Mouse (Mus musculus) embryonic facial prominence, embryonic 11.5 days (tissue): ENCODE measurements around the gene Nampt. TPM values are rescaled to one million over a fixed set of nuclear protein-coding genes. Genes with fewer than 3 reads are reported as not detected.

Experiments
- ATAC-seq: fragments of 200-750 bp; cut with Nextera tagmentation; replicated peaks from 2 replicates; pipeline ENCODE4 v1.8.0; 2017; ENCODE audit warnings: low read depth; ENCODE audit not compliant: insufficient number of reproducible peaks, low FRiP score, low TSS enrichment
- DNase-seq: peaks from one replicate; pipeline ENCODE4 v3.0.0-alpha.2; 2015; ENCODE audit warnings: low spot score
- H3K27ac ChIP-seq: fragments of 300-500 bp; sonication (generic); replicated peaks from 2 replicates; pipeline ENCODE4 v1.5.1; 2014; ENCODE audit warnings: mild to moderate bottlenecking, low read depth, low read length, control low read depth
- H3K27me3 ChIP-seq: fragments of 300-500 bp; sonication (generic); 2 replicates; pipeline ENCODE4 v1.6.1; 2014; ENCODE audit warnings: mild to moderate bottlenecking, low read length, moderate library complexity, mixed read lengths; ENCODE audit not compliant: control insufficient read depth, insufficient read depth
- H3K36me3 ChIP-seq: fragments of 300-500 bp; sonication (generic); replicated peaks from 2 replicates; pipeline ENCODE4 v1.6.1; 2014; ENCODE audit warnings: low read depth, mild to moderate bottlenecking, low read length, moderate library complexity, mixed read lengths; ENCODE audit not compliant: control insufficient read depth, insufficient read depth
- H3K4me1 ChIP-seq: fragments of 300-500 bp; sonication (generic); 2 replicates; pipeline ENCODE4 v1.6.1; 2014; ENCODE audit warnings: low read length, mixed read lengths; ENCODE audit not compliant: control insufficient read depth, insufficient read depth
- H3K4me2 ChIP-seq: fragments of 300-500 bp; sonication (generic); 2 replicates; pipeline ENCODE4 v1.6.1; 2014; ENCODE audit warnings: low read depth, mild to moderate bottlenecking, control low read depth, low read length, moderate library complexity
- H3K4me3 ChIP-seq: fragments of 300-500 bp; sonication (generic); 2 replicates; pipeline ENCODE4 v1.5.1; 2014; ENCODE audit warnings: low read depth, low read length, control low read depth
- H3K9ac ChIP-seq: fragments of 300-500 bp; sonication (generic); replicated peaks from 2 replicates; pipeline ENCODE4 v1.6.1; 2014; ENCODE audit warnings: mild to moderate bottlenecking, control low read depth, low read length
- H3K9me3 ChIP-seq: fragments of 300-500 bp; sonication (generic); replicated peaks from 2 replicates; pipeline ENCODE4 v1.6.1; 2016; ENCODE audit warnings: mild to moderate bottlenecking, low read length, inconsistent platforms, mixed read lengths; ENCODE audit not compliant: control insufficient read depth
- WGBS: fragments of 180-500 bp; shearing (Covaris S2); extraction: QIAGEN DNeasy Blood & Tissue Kit; methylation state at CpG from one replicate; pipeline ENCODE4 v1.1.7; 2014; 5-methylcytosine and 5-hydroxymethylcytosine counted together
- polyA plus RNA-seq: library from polyadenylated mRNA; unstranded; fragments of >200 nt; fragmentation: Nextera tagmentation; extraction: Ambion mirVana; gene quantifications from 2 replicates; pipeline ENCODE4 v1.2.1, GENCODE M21; 2014

The Nampt gene
- 39.6 and 39.8 TPM in 2 replicates for polyA plus RNA-seq

DNA sequence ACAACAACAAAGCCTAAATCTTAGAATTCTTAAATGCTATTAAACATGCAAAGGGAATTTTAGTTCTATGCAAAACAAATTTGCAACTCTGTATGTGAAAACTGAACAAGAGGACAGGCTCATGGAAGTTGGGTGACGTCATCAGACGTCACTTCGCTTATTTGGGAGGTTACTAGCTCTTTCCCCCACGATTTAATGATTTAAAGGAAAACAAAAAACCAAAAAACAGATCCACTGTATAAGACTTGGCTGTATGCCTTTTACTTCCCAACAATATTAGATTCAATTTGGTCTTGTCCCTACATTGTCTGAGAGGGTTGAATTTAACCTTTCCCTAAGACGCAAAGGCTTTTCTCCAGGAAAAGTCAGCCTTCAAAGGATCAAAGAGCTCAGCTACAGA lies at the start of gene Nampt:
Nampt (plus strand) TSS at position 130 of the 400 bp plus-strand sequence.
- WGBS, result 10% methylated on average over 5 of the region's 5 CpGs
- Histone ChIP-seq H3K4me2 (peak within 1 kb of the TSS; percentile 39), H3K27ac (peak within 1 kb of the TSS; percentile 91)

DNA sequence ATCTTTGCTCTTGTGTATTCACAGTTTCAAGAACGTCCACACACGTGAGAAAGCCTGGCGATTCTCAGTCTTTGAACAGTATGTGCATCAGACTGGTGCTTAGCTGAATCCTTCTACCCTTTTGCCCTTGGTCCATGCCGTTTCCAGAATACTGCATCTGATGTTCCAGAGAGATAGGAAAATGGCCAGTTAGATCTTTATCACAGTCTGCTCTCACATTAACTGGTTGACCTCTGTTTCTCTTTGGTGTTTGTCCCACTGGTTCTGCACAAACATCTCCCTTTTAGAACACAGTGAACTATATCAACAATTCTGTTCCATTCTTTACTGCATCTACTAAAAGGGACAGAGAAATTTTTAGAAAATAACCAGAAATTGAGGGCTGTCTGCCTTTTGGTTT lies 48.6 kb upstream of the Nampt start:
- H3K9ac ChIP-seq, result no peak overlapping the region
- no peak overlapping the region for H3K27ac ChIP-seq
- DNase-seq (no peak), ATAC-seq (no peak)
- no peaks in the 10 kb centered on the region for H3K4me1 ChIP-seq
- no peak overlapping the region for H3K4me3 ChIP-seq
- H3K36me3 ChIP-seq, result no peaks in the 10 kb centered on the region
- H3K9me3 ChIP-seq, result no peaks in the 10 kb centered on the region
- WGBS, result 83% methylated on average over 4 of the region's 4 CpGs
- H3K27me3 ChIP-seq, result no peaks in the 10 kb centered on the region
- no peak overlapping the region for H3K4me2 ChIP-seq

More for the DNA sequence above, at the start of gene Nampt:
- H3K9ac ChIP-seq, result peak within 1 kb of the TSS; percentile 76
- H3K4me1 ChIP-seq, result no peaks in the 10 kb centered on the region; the same call in 1 of the 2 replicates
- no peaks in the 10 kb centered on the region for H3K36me3 ChIP-seq
- peak within 1 kb of the TSS; percentile 66 for H3K4me3 ChIP-seq
- DNase-seq (peak; percentile 71), ATAC-seq (no peak)
- no peaks in the 10 kb centered on the region for H3K9me3 ChIP-seq
- no peaks in the 10 kb centered on the region for H3K27me3 ChIP-seq

DNA sequence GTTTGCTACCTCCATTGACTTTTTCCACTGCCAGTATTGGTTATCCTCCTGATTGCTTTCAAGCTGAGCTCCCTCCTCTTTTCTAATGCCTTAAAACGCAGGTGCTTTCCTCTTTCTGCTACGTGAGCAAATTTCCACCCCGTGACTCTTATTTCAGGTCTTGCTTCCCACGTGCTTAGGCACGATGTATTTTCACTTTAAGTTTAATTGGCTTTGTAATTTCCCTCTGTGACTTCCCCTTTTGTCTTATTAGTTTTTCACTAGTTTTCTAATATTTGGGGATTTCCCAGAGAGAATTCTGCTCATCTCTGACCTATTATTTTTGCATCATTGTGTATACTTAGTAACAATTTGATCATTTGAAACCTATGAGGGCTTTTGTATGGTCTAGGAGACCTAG lies 44.8 kb upstream of the Nampt start:
- Histone ChIP-seq H3K4me3 (no peak overlapping the region), H3K27ac (no peak overlapping the region), H3K4me2 (no peak overlapping the region), H3K9me3 (no peaks in the 10 kb centered on the region), H3K4me1 (no peaks in the 10 kb centered on the region), H3K36me3 (no peaks in the 10 kb centered on the region), H3K27me3 (no peaks in the 10 kb centered on the region), H3K9ac (no peak overlapping the region)
- DNase-seq (no peak), ATAC-seq (no peak)
- WGBS, result 81% methylated on average over 5 of the region's 5 CpGs

DNA sequence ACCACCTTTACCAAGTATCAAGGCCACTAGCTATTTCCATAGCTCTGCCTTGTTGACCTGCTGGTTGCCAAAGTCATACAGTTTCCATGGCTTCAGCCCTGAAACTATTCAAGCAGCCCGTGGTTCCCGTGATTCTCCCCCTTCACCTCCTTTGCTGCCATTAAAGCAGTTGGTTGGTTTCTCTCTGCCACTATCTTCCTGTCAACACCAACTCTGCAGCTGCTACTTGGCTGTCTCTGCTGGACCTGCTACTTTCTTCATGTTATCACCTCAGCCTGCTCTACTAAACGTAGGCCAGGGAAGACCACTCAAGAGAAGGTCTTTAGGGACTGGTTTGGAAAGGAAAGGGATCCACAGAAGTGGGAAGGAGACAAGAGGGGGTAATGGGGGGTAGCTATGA lies 30.3 kb upstream of the Nampt start:
- WGBS, result 76% methylated on average over 3 of the region's 3 CpGs
- no peaks in the 10 kb centered on the region for H3K4me1 ChIP-seq
- H3K27ac ChIP-seq, result no peak overlapping the region
- no peak overlapping the region for H3K9ac ChIP-seq
- H3K4me3 ChIP-seq, result no peak overlapping the region
- H3K4me2 ChIP-seq, result no peak overlapping the region
- no peaks in the 10 kb centered on the region for H3K36me3 ChIP-seq
- H3K27me3 ChIP-seq, result no peaks in the 10 kb centered on the region
- DNase-seq (no peak), ATAC-seq (no peak)
- H3K9me3 ChIP-seq, result no peaks in the 10 kb centered on the region

DNA sequence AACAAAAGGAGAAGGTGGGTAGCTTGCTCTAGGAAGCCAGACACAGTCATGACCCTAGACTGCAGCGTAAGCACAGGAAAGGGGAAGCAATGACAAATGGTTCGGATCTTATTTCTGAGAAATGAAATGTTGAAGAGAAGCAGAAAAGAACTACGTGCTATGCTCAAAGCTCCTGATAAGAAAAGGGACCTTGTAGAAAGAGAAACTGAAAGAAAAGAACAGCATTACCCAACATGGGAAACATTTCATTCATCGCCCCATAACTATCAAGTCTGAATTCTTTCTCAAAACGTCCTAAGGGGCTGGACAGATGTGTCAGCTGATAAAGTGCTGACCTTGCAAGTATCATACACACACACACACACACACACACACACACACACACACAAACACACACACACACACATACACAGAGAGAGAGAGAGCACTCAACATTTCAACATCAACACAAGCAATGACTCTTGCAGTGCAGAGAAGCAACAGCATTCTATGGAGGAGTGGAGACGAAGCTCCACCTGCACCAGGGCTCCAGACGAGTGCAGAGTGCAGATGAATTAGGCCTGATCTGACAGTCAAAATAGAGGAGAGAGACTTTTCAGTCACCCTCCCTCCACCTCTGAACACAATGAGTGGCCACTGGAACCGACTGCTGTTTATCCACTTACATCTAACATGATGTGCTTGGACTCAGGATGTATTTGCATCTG lies 23.4 kb upstream of the Nampt start:
- no peak for ATAC-seq
- no peaks in the 10 kb centered on the region for H3K36me3 ChIP-seq
- no peaks in the 10 kb centered on the region for H3K27me3 ChIP-seq
- H3K4me3 ChIP-seq, result no peak overlapping the region
- no peaks in the 10 kb centered on the region for H3K4me1 ChIP-seq
- H3K9me3 ChIP-seq, result no peaks in the 10 kb centered on the region
- no peak overlapping the region for H3K27ac ChIP-seq
- no peak for DNase-seq
- WGBS, result 75% methylated on average over 8 of the region's 8 CpGs
- H3K4me2 ChIP-seq, result no peak overlapping the region
- no peak overlapping the region for H3K9ac ChIP-seq

DNA sequence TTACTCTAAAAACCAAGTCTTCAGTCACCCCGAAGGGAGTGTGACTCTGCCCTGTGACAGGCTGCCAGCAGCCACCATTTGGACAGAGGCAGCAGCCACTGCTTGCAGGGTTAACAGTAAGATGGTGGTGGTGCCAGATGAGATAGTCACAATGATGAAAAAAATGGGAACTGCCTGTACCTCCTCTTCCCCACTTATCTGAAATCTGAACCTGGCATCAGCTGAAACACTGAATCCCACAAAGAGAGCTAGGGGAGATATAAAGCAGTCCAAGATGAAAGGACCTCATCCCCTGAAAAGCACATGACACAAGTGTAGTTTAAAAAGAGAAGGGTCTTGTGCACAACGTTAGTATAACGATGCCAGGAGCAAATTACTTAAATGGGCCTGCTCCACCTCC lies 21.9 kb upstream of the Nampt start:
- Histone ChIP-seq H3K36me3 (no peaks in the 10 kb centered on the region), H3K27ac (no peak overlapping the region), H3K4me3 (no peak overlapping the region), H3K9me3 (no peaks in the 10 kb centered on the region), H3K4me2 (no peak overlapping the region), H3K27me3 (no peaks in the 10 kb centered on the region), H3K4me1 (no peaks in the 10 kb centered on the region), H3K9ac (no peak overlapping the region)
- WGBS, result 70% methylated on average over 3 of the region's 3 CpGs
- DNase-seq (no peak), ATAC-seq (no peak)

DNA sequence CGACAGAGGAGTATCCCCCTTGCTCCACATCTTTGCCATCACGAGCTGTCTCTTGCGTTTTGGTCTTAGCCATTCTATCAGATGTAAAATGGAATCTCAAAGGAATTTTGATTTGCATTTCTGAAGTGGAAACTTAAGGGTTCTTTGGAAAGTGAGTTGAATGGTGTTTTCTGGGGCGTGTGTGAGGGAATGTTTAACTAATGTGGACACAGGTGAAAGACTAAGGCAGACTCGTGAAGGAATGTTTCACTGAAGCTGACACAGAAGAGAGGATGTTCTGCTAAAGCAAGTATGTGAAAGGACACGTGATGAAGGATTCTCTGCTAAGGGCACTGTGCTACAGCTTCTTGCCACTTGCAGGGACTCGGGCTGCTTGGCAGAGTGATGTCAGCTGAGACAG lies 18.3 kb upstream of the Nampt start:
- no peaks in the 10 kb centered on the region for H3K27me3 ChIP-seq
- no peak overlapping the region for H3K9ac ChIP-seq
- no peak overlapping the region for H3K4me2 ChIP-seq
- WGBS, result 83% methylated on average over 7 of the region's 7 CpGs
- no peaks in the 10 kb centered on the region for H3K36me3 ChIP-seq
- no peaks in the 10 kb centered on the region for H3K9me3 ChIP-seq
- ATAC-seq (no peak), DNase-seq (no peak)
- no peak overlapping the region for H3K4me3 ChIP-seq
- no peak overlapping the region for H3K27ac ChIP-seq
- H3K4me1 ChIP-seq, result no peaks in the 10 kb centered on the region

DNA sequence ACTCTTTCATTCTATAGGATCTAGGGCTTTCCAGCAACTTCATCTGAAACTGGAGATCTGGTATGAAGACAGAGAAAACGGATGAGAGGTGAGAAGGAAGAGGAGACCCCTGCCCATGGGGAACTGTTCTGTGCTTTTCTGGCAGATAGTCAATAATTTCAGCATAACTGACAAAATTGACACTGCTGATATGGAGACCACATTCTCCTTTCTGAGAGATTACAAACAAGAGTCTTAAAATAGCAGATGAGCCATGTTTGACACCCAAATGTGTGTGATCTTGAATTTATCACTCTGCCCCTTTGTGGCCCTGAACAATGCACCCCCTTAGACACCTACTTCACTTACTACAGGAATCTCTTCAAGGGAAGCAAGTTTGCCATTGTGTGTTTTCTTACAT lies 13.8 kb upstream of the Nampt start:
- no peaks in the 10 kb centered on the region for H3K9me3 ChIP-seq

More for the DNA sequence above, 13.8 kb upstream of the Nampt start:
- 76% methylated on average over 1 of the region's 1 CpGs for WGBS
- Histone ChIP-seq H3K4me2 (no peak overlapping the region), H3K27ac (no peak overlapping the region), H3K27me3 (no peaks in the 10 kb centered on the region), H3K36me3 (no peaks in the 10 kb centered on the region), H3K4me3 (no peak overlapping the region), H3K4me1 (no peaks in the 10 kb centered on the region), H3K9ac (no peak overlapping the region)
- no peak for ATAC-seq
- no peak for DNase-seq
